Mouse (Mus musculus) urinary bladder, adult 18-20 months (tissue): ENCODE measurements at regions not wholly inside any gene's neighbourhood (a gene's known extent, or its start where the extent isn't known, plus 50 kb on each side); places are given as distances from the start of the nearest gene placed in this dataset.
"Not testable (repeated sequence)": the region's sequence is repeated elsewhere in the genome, so short reads cannot be mapped to it uniquely, and the experiment has no call there.

ENCODE experiments used
- DNase-seq, 2 experiments: peaks; one replicate each; pipeline ENCODE4 v3.0.0; 2022; ENCODE audit warnings: low spot score in 2 of 2, mixed read lengths in 2 of 2

DNA sequence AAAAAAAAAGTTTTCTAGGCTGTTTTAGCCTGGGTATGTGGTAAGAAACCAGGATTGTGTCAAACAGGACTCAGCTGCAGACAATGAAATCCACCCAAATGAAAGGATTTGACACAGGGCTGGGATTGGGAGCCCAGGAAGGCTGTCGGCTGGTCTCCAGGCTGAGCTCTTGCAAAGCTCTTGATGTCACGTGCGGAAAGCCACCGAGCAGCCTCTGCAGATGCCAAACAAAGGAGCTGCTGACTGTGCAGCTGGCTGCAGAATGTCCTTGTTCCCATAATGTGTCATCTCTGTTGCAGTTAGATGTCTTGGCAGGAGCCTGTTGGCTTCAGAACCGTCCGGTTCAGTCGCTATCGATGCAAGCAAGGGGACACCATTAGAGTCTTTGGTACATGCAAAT lies 56.1 kb downstream of the Bbs10 start:
- no peak for DNase-seq

DNA sequence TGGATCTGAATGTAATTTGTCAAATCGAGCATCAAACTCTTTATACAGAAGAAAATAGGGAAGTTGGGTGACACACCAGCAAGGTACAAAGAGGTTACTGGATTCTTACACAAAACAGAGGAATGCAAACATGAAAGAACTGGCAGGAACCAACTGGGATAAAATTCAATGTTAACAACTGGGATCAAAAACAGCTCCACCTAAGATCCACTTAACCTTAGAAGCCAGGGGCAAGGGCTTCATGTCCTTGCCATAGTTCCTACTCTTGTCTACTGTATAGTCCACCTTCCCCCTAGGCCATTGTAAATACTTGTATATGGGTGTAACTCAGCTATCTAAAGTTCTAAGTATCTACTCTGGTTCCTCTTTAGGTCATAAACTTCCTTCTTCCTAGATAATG lies 59.9 kb downstream of the Bbs10 start:
- DNase-seq: not testable (repeated sequence)

DNA sequence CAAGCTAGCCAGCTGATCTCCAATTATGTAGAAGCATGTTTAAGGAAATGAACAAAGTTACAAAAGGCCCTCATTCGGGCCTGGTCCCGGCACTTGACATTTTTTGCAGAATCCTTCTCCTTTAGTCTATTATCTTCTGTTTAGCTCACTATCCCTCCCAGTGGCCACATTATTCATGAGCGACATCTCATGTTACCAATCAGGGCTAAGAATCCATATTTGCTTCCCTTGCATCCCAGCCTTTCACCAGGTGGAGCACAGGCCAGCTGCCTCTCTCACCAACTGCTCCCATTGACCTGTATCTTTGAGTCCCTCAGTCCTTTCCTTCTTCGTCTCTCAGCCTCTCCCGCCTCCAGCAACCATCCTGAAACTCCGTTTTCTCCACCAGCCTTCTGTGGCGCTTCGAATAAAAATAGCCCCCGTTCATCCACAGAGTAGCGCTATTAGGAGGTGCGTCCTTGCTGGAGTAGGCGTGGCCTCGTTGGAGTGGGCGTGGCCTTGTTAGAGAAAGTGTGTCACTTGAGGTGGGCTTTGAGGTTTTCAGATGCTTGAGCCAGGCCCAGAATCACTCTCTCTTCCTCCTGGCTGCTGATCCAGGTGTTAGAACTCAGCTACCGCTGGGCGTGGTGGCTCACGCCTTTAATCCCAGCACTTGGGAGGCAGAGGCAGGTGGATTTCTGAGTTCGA lies 63.4 kb downstream of the Bbs10 start:
- DNase-seq: no peak

DNA sequence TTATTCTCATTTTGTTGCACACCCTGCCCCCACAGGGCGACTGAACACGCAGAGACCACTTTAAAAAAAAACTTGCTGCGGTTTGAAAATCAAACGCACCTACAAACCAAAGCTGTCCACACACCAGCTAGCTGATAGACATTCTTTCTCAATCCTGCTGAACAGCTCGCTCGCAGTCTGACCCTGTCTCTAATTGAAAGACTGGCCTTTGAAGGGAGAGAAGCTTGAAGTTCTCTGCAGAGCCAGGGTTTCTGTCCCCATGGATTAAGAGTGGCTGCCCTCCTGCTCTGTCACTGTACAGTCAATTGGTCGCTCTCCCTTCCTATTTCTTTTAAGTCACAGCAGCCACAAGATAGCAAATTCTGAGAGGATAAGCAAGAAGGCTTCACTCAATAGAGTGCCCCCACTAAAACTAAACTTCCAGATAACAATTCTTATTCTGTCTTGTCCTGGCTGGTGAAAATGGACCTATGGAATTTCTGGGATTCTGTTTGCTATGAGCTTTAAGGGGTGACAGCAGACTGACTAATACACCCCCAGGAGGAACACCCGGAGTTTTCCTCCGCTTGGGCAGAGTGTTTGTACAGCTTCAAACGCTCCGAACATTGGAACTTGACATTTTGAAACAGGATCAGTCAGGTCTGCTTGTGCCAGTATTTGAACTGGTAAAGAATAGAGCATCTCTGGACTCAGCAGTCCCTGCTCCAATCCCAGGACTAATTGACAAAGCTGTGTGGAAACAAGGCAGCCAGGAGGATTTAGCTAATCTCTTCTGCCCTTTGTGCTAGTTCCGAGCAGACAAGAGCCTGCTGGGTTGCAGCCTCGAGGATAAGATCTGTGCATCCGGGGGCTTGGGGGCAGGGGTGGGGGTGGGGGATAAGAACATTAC lies 65.5 kb downstream of the Bbs10 start:
- no peak for DNase-seq

DNA sequence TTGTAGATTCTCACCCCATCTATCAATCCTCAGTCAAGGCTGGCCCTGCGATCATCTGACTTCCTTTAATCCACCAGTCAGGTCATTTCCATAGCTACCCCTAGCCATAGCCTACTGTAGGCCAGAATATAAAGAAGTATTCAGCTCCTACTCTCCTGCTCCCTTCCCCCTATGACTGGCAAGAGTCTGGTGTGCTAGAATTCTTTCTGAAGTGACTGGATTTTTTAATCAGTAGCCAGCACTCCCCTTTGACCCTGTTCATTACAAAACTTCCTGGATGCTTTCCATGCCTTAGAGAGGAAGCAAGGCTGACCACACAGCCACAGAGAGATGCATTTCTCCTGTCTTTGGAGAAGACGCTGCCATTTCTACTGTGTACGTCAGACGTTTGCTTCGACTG lies 66.5 kb downstream of the Bbs10 start:
- no peak for DNase-seq

DNA sequence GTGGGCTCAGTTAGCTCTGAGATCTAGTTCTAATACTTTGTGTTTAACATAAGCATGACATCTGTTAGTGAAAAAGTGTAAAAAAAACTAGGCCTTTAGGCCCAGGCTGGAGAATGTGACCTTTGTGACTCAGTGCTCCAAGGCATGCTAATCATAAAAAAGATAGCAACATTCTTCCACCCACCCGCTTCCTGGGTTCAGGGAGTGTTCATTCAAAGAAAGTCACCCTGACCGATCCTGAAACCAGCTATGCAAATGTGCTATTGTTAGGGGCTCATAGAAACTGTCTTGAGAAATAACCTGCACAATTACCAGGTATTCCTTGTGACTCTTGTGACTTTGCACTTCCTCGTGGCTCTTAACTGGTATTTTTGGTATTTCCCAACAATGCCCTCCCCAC lies 70.6 kb downstream of the Bbs10 start:
- not testable (repeated sequence) for DNase-seq

DNA sequence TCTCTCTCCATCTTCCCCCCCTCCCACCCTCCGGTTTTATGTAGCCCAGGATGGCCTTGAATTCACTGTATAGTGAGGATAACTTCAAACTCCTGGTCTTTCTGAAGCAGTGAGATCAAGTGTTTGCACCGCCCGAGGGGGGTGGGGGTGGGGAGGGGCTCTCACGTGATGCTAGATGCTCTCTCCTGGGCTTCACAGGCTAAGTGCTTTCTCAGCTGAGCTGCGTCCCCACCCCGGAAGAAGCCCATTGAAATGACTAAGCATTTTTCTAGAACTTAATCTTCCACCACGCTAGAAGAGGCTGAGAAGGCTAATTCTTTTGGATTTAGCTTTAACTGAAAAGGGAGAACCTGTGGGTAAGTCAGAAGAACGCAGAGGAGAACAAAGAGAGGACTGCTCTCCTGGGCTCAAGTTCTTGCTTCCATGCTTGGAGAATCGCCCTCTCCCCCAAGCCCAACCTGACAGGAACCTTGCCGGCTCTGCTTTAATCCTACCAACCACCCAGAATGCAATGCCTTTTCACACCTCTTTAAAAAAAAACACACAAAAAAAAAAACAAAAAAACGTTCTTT lies 79.7 kb downstream of the Bbs10 start:
- no peak for DNase-seq

DNA sequence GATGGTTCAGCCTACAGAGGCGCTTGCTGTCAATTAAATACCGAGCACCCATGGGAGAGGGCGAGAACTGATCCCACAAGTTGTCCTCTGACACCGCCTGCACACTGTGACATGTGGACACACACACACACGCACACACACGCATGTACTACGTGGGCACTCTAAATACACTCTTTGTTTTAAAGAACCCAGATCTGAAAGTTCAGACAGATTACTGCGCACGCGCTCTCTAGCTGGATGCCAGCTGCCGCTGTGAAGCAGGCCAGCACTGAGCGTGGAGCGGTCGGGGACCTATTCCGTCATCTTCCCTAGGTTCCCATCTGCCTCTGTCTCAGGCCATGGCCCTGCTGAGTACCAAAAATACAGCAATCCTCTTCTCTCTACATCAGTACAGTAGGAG lies 83.2 kb downstream of the Bbs10 start:
- DNase-seq: no peak

DNA sequence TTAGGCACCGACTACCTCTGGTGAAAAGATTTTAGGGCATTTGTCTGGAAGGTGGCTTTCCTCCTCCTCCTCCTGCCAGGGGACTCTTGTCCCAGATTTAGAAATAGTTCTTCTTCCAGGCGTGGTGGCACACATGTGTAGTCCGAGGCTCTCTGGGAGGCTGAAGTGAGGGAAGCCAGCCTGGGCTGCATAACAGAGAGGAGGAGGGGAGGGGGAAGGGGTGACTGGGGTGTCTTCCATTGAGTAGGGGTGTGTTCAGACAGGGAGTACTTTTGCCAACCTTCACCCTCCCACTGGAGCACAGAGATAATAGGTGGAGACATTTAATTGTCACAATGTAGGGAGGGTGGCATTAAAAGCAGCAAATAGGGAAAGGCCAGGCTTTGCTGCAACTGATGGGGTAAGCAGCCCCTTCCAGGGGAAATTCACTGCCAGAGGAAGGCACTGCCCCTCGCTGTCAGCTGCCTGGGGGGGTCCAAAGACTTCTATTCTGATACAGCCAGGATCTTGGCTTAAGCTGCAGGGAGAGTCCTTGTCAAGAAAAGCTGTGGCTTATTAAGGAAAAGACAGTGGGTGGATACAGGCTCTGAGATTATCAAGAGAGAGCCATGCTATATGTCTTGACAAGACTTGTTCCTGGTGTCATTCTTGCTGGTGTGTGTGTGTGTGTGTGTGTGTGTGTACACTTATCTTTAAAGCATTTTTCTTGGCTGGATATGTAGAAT lies 83.9 kb downstream of the Bbs10 start:
- no peak for DNase-seq

DNA sequence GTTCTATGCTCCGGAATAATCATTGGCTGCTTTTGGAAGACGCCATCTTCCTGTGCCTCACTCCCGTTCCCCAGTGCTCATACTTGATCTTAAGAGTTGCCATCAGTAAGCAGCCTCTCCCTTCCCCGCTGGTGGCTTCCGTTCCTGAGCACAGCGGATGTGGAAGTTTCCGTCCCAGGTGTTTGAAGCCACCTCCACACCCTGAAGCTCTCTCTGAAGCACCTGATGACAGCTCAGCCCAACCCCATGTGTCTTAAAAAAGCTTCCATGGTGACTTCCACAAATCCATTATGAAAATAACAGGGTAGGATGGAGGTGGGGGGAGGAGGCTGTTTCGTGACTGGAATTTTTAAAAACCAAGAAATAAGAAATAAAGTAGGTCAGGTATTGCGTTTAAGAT lies 87.1 kb downstream of the Bbs10 start:
- no peak for DNase-seq

DNA sequence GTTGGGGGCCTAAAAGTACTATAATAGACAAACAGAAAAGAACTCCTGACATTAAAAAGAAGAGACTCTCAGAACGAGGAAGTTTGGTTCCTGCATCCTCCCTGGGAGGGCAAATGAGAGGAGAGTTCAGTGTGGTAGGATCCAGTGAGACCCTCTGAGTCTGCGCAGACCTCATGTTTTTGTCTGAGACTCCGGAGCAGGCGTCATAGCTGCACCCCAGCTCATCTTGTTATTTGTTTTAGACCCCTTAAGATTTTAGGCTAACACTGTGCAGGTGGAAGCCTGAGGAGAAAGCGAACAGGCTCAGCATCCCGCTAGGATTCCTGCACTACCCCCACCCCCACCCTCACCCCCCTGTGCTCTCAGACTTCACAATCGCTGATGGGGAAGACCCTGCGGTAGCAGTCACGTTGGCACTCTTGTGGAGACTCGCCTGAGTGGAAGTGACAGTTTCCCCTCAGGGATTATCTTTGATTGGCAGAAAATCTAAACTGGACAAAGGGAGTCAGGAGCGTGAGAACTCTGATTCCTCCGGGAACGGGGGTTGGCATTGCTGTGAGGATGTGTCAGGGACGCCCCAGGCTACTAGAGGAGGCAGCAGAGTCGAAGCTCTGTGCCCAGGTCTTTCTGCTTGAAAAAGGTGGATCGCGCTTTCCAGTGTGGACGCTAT lies 85.0 kb upstream of the Nap1l1 start:
- no peak for DNase-seq

DNA sequence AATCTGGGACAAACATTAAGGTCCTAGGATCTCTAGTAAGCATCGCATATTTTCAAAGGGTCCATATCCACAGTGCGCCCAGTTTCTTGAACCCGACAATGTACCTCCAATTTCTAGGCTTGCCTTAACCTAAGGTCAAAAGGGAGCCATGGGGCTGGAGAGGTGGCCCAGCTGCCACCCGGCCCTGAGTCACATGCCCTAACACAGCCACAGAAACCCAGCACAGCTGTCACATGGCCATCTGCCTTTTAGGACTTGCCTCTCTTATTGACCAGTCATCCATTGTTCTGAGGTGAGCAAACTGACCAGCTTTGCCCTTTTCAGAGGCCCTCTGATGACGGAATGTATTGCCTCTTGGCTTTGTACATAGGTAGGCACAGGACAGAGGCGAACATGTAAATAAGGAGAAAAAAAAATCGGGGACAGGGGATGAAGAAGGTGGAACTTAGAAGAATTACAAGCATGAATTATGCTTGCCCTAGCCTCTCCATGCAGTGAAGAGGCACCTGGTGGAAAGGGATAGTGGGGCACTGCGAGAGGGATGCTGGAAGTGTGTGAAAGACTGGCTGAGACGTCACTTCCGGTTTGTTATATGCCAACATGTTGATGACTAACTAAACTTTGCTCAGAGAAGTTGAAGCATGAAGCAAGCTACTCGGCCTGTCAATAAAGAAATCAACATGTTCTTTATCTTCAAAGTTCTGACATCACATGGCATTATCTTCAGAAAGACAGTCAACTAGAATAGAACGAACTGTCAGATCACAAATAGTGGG lies 84.3 kb upstream of the Nap1l1 start:
- no peak for DNase-seq

DNA sequence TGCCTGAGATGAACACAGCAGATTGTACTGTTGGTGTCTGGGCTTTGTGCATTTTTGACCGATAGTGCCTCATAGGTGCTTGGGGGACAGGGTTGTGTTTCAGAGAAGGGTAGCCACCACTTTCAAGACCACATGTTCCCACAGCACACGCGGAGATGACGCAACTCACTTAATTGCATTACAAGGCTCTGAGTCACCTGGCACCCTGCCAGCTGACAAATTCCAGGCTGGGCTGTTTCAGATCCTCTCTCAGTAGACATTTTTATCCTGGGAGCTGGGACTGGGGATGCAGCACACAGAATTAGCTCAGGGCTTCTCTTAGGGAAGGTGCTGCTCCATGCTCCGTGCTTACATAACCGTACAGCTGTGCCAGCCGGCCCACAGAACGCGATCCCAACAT lies 83.1 kb upstream of the Nap1l1 start:
- DNase-seq: peak; percentile 30 to 58

DNA sequence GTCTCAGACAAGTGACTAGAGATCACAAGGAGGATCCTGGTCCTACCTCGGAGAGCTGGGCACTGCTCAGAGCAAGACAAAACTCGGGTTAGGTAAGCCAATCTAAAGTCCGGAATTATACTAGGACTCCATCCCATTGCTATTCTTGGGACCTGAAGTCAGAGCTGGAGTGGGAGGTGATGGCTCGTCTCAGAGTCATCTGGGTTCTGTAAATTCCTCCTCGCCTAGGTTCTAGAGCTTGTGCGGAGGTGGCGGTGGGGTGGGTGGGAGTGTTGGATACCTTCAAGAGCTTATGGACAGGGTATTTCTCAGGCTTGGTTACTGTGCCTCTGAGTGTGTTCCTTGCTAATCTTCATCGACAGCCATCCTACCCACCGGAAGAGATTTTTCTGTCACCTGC lies 78.6 kb upstream of the Nap1l1 start:
- no peak for DNase-seq

DNA sequence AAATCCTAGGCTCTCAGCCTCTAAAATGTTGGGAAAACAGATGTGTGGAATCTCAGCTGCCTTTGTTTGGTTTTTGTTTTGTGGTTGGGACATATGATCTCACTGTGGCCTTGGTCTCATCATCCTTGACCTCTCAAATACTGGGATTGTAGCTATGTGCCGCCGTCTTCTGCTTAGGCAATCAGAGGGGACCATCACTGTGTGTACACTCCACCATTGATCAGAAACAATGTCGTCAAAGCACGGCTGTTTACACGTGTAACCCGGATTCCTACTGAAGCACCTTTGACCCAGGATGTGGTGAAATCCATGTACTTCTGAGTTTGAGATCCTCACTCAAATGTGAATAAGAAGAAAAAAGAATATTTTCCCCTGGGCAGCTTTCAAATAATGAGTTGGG lies 68.0 kb upstream of the Nap1l1 start:
- DNase-seq: no peak

DNA sequence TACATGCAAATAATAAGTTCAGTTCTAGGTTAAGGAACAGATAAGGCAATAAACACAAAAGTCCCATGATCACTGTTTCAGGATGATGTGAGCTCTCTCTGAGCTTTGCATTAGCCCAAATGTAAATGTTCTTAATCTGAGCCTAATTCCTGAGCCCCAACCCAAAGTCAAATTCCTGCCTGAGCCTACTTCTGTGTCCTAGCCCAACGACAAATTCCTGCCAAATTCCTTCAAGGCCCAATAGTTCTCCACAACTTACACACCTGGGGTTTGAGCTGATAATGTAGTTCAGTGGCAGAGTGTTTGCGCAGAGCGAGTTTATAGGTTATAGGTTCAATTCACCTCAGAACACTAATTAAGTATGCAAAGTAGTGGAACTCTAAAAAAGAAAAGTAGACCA lies 64.1 kb upstream of the Nap1l1 start:
- no peak for DNase-seq

DNA sequence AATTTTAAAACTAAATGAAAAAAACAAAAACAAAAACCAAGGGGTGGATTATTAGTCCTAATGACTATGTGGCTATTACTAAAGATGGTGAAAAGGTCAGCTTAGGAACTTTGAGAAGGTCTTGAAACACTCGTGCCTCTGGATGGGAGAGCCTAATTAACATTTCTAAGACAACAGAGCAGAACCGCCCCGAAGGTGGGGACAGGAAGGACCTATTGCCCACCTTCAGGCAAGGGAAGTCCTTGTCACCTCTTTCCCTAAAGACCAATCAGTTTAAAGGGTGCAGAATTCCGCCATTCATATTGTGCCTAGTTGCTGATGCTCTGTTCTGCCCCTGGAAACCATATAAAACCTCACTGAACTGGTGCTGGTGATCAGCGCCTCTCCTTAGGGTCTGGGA lies 63.5 kb upstream of the Nap1l1 start:
- no peak for DNase-seq

DNA sequence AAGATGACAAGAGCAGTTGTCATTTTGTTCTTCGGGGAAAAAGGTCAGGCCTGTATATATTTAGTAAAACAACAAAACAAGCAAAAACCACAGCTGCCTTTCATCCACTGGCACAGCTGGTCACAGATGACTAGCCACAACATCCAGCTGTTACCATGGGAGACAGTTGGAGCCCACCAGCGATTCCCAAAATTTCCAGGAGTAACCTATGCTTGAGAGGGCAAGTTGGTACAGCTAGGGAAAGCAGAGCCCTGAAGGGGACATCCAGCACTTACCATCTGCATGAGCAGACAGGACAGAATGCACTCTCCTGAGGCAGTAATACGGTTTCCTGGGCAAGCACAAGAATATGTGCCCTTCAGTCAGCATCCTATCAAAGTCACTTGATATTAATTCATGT lies 62.9 kb upstream of the Nap1l1 start:
- DNase-seq: no peak

DNA sequence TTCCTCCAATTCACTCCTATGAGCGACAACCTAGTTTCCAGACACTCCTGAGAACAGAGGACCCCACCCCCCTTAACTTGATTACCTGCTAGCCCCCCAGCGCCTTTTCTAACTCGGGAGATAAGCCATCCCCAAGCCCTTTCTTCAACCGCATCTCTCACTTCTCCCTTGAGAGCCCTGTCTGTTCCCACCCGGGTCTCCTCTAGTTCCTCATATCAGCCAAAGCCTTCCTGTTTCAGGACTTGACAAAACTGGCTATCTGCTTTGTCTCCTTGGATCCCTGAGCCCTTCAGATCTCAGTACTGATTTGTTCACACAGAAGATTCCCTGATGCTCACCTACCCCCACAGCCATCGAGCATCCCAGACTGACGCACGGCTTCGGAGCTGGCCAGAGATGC lies 61.5 kb upstream of the Nap1l1 start:
- no peak for DNase-seq

DNA sequence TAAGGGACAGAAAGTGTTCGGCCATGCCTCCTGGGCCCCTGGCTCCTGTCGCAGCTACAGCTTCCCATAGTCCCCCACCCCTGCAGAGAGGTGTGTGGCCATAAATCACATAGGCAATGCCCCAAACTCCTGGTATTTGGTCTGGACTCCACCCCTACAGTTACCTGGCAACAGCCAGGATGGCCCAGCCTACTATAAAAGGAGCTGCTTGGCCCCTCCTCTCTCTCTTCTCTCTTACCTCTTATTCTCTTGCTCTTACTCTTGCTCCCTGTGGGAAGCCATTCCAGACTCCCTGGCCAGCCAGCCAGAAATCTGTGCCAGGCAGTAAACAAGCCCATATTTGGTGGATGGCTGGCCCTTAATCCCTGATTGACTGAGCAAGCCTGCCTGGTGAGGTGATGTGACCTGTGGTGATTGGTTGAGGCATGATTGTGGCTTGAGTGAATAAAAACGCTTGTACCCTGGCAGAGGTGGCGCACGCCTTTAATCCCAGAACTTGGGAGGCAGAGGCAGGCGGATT lies 56.4 kb upstream of the Nap1l1 start:
- no peak for DNase-seq
